Mouse (Mus musculus) midbrain, embryonic 11.5 days (tissue): Measurements from ENCODE around the gene Stk11. TPM values are rescaled to one million over a fixed set of nuclear protein-coding genes. Genes with fewer than 3 reads are reported as not detected.

Experiments used
- ATAC-seq: fragments of 200-750 bp; cut with Nextera tagmentation; 2 replicates; pipeline ENCODE4 v1.8.0; 2017; ENCODE audit warnings: moderate TSS enrichment, moderate library complexity; ENCODE audit not compliant: low FRiP score
- DNase-seq: peaks from one replicate; pipeline ENCODE4 v3.0.0; 2015; ENCODE audit warnings: low spot score; ENCODE audit errors: missing footprints
- H3K27ac ChIP-seq: fragments of 300-500 bp; sonication (generic); 2 replicates; pipeline ENCODE4 v1.5.1; 2014; ENCODE audit warnings: low read depth, low read length
- H3K27me3 ChIP-seq: fragments of 300-500 bp; sonication (generic); 2 replicates; pipeline ENCODE4 v1.6.1; 2014; ENCODE audit warnings: mild to moderate bottlenecking, low read length, moderate library complexity, mixed read lengths; ENCODE audit not compliant: control insufficient read depth, insufficient read depth
- H3K36me3 ChIP-seq: fragments of 300-500 bp; sonication (generic); 2 replicates; pipeline ENCODE4 v1.6.1; 2014; ENCODE audit warnings: mild to moderate bottlenecking, low read length, moderate library complexity, mixed read lengths; ENCODE audit not compliant: control insufficient read depth, insufficient read depth
- H3K4me1 ChIP-seq: fragments of 300-500 bp; sonication (generic); 2 replicates; pipeline ENCODE4 v1.6.1; 2014; ENCODE audit warnings: low read length; ENCODE audit not compliant: control insufficient read depth, insufficient read depth
- H3K4me2 ChIP-seq: fragments of 300-500 bp; sonication (generic); 2 replicates; pipeline ENCODE4 v1.6.1; 2014; ENCODE audit warnings: mild to moderate bottlenecking, moderate library complexity
- H3K4me3 ChIP-seq: fragments of 300-500 bp; sonication (generic); 2 replicates; pipeline ENCODE4 v1.5.1; 2014; ENCODE audit warnings: low read depth, low read length
- H3K9ac ChIP-seq: fragments of 300-500 bp; sonication (generic); 2 replicates; pipeline ENCODE4 v1.6.1; 2014; ENCODE audit warnings: low read length
- H3K9me3 ChIP-seq: fragments of 300-500 bp; sonication (generic); 2 replicates; pipeline ENCODE4 v1.6.1; 2016; ENCODE audit warnings: low read length; ENCODE audit not compliant: control insufficient read depth
- WGBS: fragments of 180-500 bp; shearing (Covaris S2); extraction: QIAGEN DNeasy Blood & Tissue Kit; methylation state at CpG from one replicate; pipeline ENCODE4 v1.1.7; 2014; 5-methylcytosine and 5-hydroxymethylcytosine counted together
- polyA plus RNA-seq: library from polyadenylated mRNA; unstranded; fragments of >200 nt; fragmentation: Nextera tagmentation; extraction: Ambion mirVana; gene quantifications from 2 replicates; pipeline ENCODE4 v1.2.1, GENCODE M21; 2014

Stk11 gene
- 18.5 and 23.1 TPM in 2 replicates for polyA plus RNA-seq

DNA sequence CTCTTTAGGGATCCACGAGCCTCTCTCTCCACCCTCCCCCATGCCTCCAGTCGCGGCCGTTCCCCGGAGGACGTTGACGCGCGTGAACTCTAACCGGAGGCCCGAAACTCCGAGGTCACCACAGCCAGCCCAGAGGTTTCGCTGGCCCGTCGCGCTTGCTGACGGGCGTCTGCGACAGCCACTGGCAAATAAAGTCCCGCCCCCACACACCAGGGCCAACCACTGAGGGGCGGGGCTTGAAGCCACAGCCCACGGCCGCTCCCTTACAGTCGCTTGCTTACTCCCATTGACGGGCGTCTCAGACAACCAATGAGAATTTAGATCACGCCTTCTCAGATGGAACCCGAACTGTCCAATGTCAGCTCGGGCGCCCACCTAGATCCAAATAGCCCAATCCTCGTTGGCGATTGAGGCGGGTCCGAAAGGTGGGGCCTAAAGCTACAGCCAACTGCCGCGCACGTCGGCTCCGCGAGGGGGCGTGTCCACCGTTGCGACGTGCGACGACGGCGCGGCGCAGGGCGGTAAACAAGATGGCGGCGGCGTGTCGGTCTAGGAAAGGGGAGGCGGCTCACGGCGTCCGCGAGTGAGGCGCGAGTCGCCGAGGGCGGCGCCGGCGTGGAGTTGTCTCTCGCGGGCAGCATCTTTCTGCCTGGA lies at the start of gene Stk11:
Stk11 (plus strand) TSS at position 514 of the 654 bp plus-strand sequence.
- Histone ChIP-seq H3K27ac (peak within 1 kb of the TSS; percentile 44), H3K4me2 (peak within 1 kb of the TSS; percentile 86), H3K4me3 (peak within 1 kb of the TSS; percentile 97), H3K27me3 (no peaks in the 10 kb centered on the region), H3K9me3 (no peaks in the 10 kb centered on the region), H3K4me1 (peaks cover 28% of the 10 kb centered on the region), H3K9ac (peak within 1 kb of the TSS; percentile 88), H3K36me3 (0 out of 2 replicates have a peak, but pooled peaks cover under 1% of the 10 kb centered on the region)
- under 1% methylated on average over 70 of the region's 70 CpGs for WGBS
- ATAC-seq, result peak; percentile 98
- DNase-seq, result peak; percentile 99

DNA sequence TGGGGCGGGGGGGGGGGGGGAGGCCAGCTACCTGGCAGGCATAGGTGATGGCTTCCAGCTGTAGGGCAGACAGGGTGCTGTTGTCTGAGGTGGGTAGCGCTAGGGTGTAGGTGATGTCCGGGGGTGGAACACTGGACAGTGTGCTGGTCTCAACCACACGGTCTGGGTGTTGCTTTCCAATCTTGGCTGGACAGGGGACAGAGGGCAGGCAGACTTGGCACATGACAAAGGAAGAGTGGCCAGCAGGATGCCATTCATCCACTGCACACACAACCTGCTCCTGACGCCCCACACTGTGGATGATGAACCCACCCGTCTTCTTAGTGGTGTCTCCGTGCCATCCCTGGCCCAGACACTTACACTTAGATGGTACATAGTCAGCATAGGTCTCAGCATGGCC lies 46.4 kb upstream of the Stk11 start:
- DNase-seq (peak; percentile 23), ATAC-seq (no peak)
- Histone ChIP-seq H3K4me1 (no peaks in the 10 kb centered on the region), H3K9me3 (no peaks in the 10 kb centered on the region), H3K9ac (no peak overlapping the region), H3K27ac (no peak overlapping the region), H3K4me3 (no peak overlapping the region), H3K27me3 (no peaks in the 10 kb centered on the region), H3K4me2 (no peak overlapping the region), H3K36me3 (no peaks in the 10 kb centered on the region; the same call in 1 of the 2 replicates)
- WGBS, result 90% methylated on average over 6 of the region's 7 CpGs

DNA sequence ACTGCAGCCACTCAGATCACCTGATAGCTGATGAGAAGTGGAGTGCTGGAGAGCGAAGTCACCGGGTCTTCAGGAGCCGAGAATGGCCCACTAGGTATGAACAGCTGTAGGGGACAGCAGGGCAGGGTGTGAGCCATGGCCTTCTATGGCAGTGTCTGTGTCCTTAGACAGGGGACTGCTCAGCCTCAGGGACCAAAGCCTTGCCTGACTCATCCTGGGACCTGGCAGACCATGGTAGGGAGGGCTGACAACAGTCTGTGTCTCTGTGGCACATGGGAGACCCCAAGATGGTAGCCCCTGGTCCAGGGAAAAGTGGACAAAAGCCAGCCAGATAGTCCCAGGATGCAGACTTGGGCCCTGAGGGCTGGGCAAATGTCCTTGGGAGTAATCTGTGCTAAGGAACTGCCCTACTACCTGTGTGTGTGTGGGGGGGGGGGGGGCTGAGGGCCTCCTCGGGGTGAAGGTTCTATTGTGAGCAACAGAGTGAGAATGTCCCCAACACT lies 45.6 kb upstream of the Stk11 start:
- Histone ChIP-seq H3K9me3 (no peaks in the 10 kb centered on the region), H3K9ac (no peak overlapping the region), H3K27ac (no peak overlapping the region), H3K4me1 (no peaks in the 10 kb centered on the region), H3K27me3 (no peaks in the 10 kb centered on the region), H3K4me3 (no peak overlapping the region), H3K4me2 (no peak overlapping the region), H3K36me3 (no peaks in the 10 kb centered on the region; the same call in 1 of the 2 replicates)
- 89% methylated on average over 4 of the region's 4 CpGs for WGBS
- DNase-seq (peak; percentile 79), ATAC-seq (no peak)

DNA sequence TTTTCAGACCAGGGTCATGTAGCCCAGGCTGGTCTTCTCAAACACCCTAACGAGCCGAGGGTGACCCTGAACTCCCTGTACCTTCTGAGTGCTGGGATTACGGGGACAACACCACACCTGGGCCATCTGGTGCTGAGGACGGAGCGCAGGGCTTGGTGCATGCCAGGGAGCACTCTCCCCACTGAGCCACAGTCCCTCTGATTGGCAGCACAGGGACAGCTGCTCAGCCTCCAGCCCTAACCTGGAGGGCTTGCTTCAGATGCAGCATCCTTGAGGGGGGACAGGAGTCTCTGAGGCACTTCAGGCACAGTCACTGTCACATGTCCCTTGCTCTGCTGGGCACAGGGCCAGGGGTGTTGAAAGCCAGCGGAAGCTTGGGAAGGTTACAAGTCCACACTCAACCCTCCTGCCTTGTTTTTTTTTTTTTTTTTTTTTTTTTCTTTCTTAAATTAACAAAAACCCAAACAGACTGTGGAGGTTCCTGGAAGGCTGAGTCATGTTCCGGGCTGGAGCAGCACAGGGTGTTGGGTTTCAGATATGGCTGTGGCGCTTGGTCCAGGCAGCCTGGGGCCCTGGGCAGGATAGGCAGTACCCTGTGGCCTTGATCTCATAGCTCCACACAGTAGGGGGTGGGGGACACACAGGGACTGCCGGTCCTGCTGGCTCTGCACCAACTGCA lies 44.6 kb upstream of the Stk11 start:
- no peaks in the 10 kb centered on the region for H3K4me1 ChIP-seq
- no peak overlapping the region for H3K4me2 ChIP-seq
- DNase-seq, result no peak
- peak overlapping the region; percentile 22; the same call in 1 of the 2 replicates for H3K27ac ChIP-seq
- 78% methylated on average over 9 of the region's 9 CpGs for WGBS
- no peaks in the 10 kb centered on the region; the same call in 1 of the 2 replicates for H3K36me3 ChIP-seq
- no peaks in the 10 kb centered on the region for H3K9me3 ChIP-seq
- H3K9ac ChIP-seq, result no peak overlapping the region
- no peak overlapping the region for H3K4me3 ChIP-seq
- no peaks in the 10 kb centered on the region for H3K27me3 ChIP-seq
- no peak for ATAC-seq

DNA sequence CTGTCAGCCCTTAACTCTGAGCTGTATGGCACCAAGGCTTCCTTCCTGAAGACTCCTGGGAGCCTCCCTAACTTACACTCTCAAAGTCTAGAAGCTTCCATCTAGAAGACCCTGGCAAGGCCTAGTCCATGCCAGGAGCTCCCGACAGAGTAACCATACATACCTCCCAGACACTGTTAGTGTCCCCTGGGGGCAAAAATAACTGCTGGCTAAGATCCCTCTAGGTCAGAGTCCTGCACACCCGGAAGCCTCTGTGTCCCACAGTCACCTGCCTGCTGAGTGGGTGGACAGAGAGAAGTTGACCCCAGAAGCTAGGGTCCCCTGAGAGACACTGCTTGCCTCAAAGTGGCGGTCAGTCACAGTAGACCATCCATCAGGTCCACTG lies 44.1 kb upstream of the Stk11 start:
- ATAC-seq (no peak), DNase-seq (peak; percentile 49)
- Histone ChIP-seq H3K27ac (no peak overlapping the region), H3K27me3 (no peaks in the 10 kb centered on the region), H3K9me3 (no peaks in the 10 kb centered on the region), H3K4me1 (no peaks in the 10 kb centered on the region), H3K4me2 (no peak overlapping the region), H3K9ac (0 out of 2 replicates have a peak overlapping the region, but pooled peaks have one; percentile 12), H3K4me3 (no peak overlapping the region), H3K36me3 (no peaks in the 10 kb centered on the region)
- 87% methylated on average over 3 of the region's 3 CpGs for WGBS

DNA sequence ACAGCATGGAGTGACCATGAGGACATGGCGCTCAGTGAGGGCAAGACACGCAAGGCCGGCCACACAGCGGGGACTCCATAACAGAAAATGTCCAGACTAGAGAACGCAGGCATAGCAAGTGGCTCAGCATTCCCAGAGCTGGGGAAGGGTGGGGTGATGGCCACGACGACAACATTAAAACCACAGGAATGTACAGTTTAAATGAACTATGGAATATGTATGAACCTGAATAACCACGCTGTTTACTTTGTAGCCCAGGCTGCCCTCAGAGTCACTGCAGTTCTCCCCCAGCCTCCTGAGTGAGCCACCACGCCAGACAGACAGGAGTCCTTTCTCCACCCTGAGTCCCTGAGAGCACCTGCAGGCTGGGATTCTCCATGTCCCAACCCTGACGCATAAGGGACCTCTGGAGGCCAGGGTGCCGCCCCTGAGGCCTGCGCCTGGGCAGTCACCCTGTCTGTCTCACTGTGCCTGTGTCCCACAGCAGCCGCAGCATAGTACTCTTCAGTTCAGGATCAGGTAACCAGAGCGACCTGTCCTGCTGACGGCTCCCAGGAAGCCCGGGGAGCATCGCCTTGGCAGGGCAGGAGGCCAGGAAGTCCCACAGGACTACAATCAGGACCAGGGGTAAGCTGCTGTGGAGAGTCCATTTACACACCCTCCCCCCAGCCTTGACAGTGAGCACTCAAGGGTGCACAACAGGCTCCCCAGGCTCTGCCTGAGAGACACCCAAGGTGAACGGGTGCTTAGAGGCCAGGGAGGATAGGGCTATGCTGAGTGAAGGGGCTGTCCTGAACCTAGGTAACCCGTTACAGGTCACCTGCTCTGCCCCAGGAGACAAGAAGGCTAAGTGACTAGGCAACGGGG lies 42.7 kb upstream of the Stk11 start:
- DNase-seq (peak; percentile 39), ATAC-seq (no peak)
- H3K4me1 ChIP-seq, result no peaks in the 10 kb centered on the region
- no peaks in the 10 kb centered on the region for H3K9me3 ChIP-seq
- no peaks in the 10 kb centered on the region for H3K27me3 ChIP-seq
- no peak overlapping the region for H3K27ac ChIP-seq
- WGBS, result 84% methylated on average over 20 of the region's 20 CpGs
- H3K9ac ChIP-seq, result no peak overlapping the region
- H3K36me3 ChIP-seq, result no peaks in the 10 kb centered on the region
- no peak overlapping the region for H3K4me3 ChIP-seq
- no peak overlapping the region for H3K4me2 ChIP-seq

DNA sequence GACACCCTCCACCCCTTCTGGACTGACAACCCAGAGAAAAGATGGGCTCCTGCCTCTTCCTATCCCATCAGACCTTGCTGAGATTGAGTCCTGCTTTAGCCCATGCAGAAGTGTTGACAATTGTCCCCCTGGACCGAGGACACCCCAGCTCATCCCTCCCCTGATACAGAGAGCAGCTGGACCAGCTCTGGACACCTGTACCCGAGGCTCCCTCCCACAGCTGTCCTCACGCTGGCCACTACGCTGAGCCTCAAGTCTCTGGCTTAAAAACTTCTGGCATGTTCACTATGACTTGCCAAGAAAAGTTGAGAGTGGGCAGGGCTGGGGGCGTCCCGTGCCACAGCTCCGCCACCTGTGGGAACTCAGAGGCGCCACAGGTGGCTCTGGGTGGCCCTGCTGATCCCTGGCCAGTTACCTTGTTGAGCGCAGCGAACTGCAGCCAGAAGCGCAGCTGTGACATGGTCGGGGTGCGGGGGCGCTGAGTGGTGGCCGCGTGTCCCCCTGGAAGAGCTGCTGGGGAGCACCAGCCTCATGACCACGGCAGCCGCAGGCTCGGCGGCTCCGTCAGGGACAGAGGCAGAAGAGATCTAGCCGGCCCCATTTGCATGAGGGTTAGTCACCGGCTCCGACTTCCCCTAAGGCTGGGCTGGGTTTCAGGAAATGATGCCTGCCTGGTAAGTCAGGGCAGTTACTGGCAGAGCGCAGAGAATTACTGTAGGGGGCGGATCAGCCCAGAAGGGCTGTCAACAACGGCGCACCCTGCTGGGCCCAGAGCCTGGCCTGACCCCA lies 40.6 kb upstream of the Stk11 start:
- H3K9ac ChIP-seq, result no peak overlapping the region
- no peaks in the 10 kb centered on the region for H3K9me3 ChIP-seq
- H3K4me3 ChIP-seq, result no peak overlapping the region
- H3K27ac ChIP-seq, result no peak overlapping the region
- no peaks in the 10 kb centered on the region for H3K4me1 ChIP-seq
- H3K36me3 ChIP-seq, result no peaks in the 10 kb centered on the region
- DNase-seq (peak; percentile 82), ATAC-seq (no peak)
- H3K4me2 ChIP-seq, result no peak overlapping the region
- 18% methylated on average over 28 of the region's 28 CpGs for WGBS
- no peaks in the 10 kb centered on the region for H3K27me3 ChIP-seq

DNA sequence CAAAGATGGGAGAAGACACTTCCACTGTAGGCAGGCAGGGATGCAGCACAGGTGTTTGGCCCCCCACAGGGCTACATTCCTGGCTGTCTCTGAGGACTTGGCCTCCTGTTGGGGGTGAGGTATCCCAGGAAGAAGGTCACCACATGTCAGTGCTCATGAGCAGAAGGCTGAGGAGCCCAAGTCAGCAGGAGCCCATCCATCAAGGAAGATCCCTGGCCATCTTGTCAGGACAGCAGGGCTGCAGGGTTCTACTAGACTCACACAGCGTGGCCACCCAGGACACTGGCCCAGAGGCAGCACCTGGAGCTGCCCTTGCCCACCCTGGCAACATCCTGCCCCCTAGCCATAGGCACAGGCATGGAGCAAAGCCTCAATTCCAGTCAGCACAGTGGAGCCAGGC lies 39.7 kb upstream of the Stk11 start:
- ATAC-seq, result no peak
- Histone ChIP-seq H3K9ac (no peak overlapping the region), H3K27ac (no peak overlapping the region), H3K4me2 (no peak overlapping the region), H3K4me3 (no peak overlapping the region), H3K27me3 (no peaks in the 10 kb centered on the region), H3K9me3 (no peaks in the 10 kb centered on the region), H3K4me1 (no peaks in the 10 kb centered on the region), H3K36me3 (no peaks in the 10 kb centered on the region)
- 37% methylated on average over 1 of the region's 1 CpGs for WGBS
- DNase-seq, result peak; percentile 73
